Mouse (Mus musculus) liver, embryonic 14.5 days (tissue): ENCODE data around the gene Gm49320. TPM values are rescaled to one million over a fixed set of nuclear protein-coding genes. Genes with fewer than 3 reads are reported as not detected.
A peak's percentile ranks its signal among the peaks of the same experiment; 100 is the strongest.

ENCODE experiments used
- ATAC-seq: fragments of 200-750 bp; cut with Nextera tagmentation; 2 replicates; pipeline ENCODE4 v1.8.0; 2017; ENCODE audit warnings: moderate number of reproducible peaks, mild to moderate bottlenecking, moderate library complexity; ENCODE audit not compliant: insufficient read depth
- DNase-seq, 3 experiments: peaks; one replicate each; pipeline ENCODE4 v3.0.0-alpha.2; 2012 to 2013; ENCODE audit warnings: low read depth in 3 of 3, low spot score in 3 of 3
- H3K27ac ChIP-seq: fragments of 300-500 bp; sonication (generic); 2 replicates; pipeline ENCODE4 v1.5.1; 2014; ENCODE audit warnings: moderate library complexity, mild to moderate bottlenecking, control low read depth, inconsistent platforms
- H3K27me3 ChIP-seq: fragments of 300-500 bp; sonication (generic); 2 replicates; pipeline ENCODE4 v1.6.1; 2014; ENCODE audit warnings: mild to moderate bottlenecking, low read length, moderate library complexity; ENCODE audit not compliant: control insufficient read depth, insufficient read depth
- H3K36me3 ChIP-seq: fragments of 300-500 bp; sonication (generic); replicated peaks from 2 replicates; pipeline ENCODE4 v1.6.1; 2014; ENCODE audit warnings: low read depth; ENCODE audit not compliant: control insufficient read depth, insufficient read depth
- H3K4me1 ChIP-seq, 2 experiments: fragments of 200-500 bp in 1 of 2; fragments of 300-500 bp in 1 of 2; sonication (generic) in 1 of 2; replicated peaks; 2 replicates each; pipeline ENCODE4 v1.6.1; 2012 to 2014; ENCODE audit warnings: antibody characterized with exemption in 1 of 2, inconsistent platforms in 1 of 2, low read length in 1 of 2; ENCODE audit not compliant: control insufficient read depth in 2 of 2, insufficient read depth in 2 of 2
- H3K4me2 ChIP-seq: fragments of 300-500 bp; sonication (generic); 2 replicates; pipeline ENCODE4 v1.6.1; 2014; ENCODE audit warnings: low read depth, mild to moderate bottlenecking, control low read depth, moderate library complexity
- H3K4me3 ChIP-seq, 2 experiments: fragments of 200-500 bp in 1 of 2; fragments of 300-500 bp in 1 of 2; sonication (generic) in 1 of 2; 2 replicates each; pipeline ENCODE4 v1.5.1; 2012 to 2014; ENCODE audit warnings: low read depth in 2 of 2, low read length in 2 of 2, mild to moderate bottlenecking in 2 of 2, control low read depth in 1 of 2, inconsistent platforms in 1 of 2, moderate library complexity in 1 of 2; ENCODE audit not compliant: insufficient read depth in 1 of 2
- H3K9ac ChIP-seq: fragments of 300-500 bp; sonication (generic); replicated peaks from 2 replicates; pipeline ENCODE4 v1.6.1; 2014; ENCODE audit warnings: mild to moderate bottlenecking, control low read depth, moderate library complexity
- H3K9me3 ChIP-seq: fragments of 300-500 bp; sonication (generic); 2 replicates; pipeline ENCODE4 v1.6.1; 2016; ENCODE audit warnings: low read length, mixed read lengths; ENCODE audit not compliant: control insufficient read depth
- CTCF ChIP-seq: IDR thresholded peaks from 2 replicates; pipeline ENCODE4 v1.5.1; 2016; ENCODE audit warnings: antibody characterized with exemption, low read depth, control low read depth
- EP300 ChIP-seq: IDR thresholded peaks from 2 replicates; pipeline ENCODE4 v1.6.1; 2016; ENCODE audit warnings: antibody characterized with exemption, low read depth
- WGBS: fragments of 180-500 bp; shearing (Covaris S2); extraction: QIAGEN DNeasy Blood & Tissue Kit; methylation state at CpG from one replicate; pipeline ENCODE4 v1.1.7; 2014; ENCODE audit not compliant: insufficient replicate concordance; 5-methylcytosine and 5-hydroxymethylcytosine counted together
- polyA plus RNA-seq, 2 experiments: library from polyadenylated mRNA; depleted of rRNA in 1 of 2; stranded (reverse) in 1 of 2; unstranded in 1 of 2; fragments of >200 nt; fragmentation: Nextera tagmentation in 1 of 2; extraction: Ambion mirVana in 1 of 2; gene quantifications; 2 replicates each; pipeline versions ENCODE4 v1.2.1 to v1.2.3; 2012 to 2014

The Gm49320 gene
- polyA plus RNA-seq, 2 experiments, result 0.14 to 0.47 TPM

- H3K4me2 ChIP-seq, result peak overlapping the region; percentile 83
- H3K9ac ChIP-seq, result peak overlapping the region; percentile 76
- 7% methylated on average over 19 of the region's 19 CpGs for WGBS
- TF ChIP-seq EP300, result no peak
- no peak for TF ChIP-seq CTCF
- H3K9me3 ChIP-seq, result no peaks in the 10 kb centered on the region
- H3K4me3 ChIP-seq, result peak overlapping the region; percentile 77 to 81
- H3K27me3 ChIP-seq, result no peaks in the 10 kb centered on the region
- peak; percentile 32 for ATAC-seq
- peaks cover 7% of the 10 kb centered on the region for H3K36me3 ChIP-seq
- no peak for DNase-seq
- peak overlapping the region; percentile 87 for H3K27ac ChIP-seq
- peaks cover 11 to 21% of the 10 kb centered on the region in 2 experiments for H3K4me1 ChIP-seq
Measured at GRCm38 (mm10) chr8:4239193-4239890, 677 bp downstream of the Gm49320 start.

GRCm38 (mm10) chr8:4245061-4245460, 6.4 kb downstream of the Gm49320 start:
- Histone ChIP-seq H3K4me2 (no peak overlapping the region), H3K27me3 (no peaks in the 10 kb centered on the region)
- WGBS, result 84% methylated on average over 5 of the region's 5 CpGs

GRCm38 (mm10) chr8:4245737-4246136, 7.1 kb downstream of the Gm49320 start:
- peaks cover 21% of the 10 kb centered on the region for H3K36me3 ChIP-seq

More at GRCm38 (mm10) chr8:4245061-4245460, 6.4 kb downstream of the Gm49320 start:
- H3K4me3 ChIP-seq, result no peak overlapping the region
- TF ChIP-seq EP300, result no peak
- no peak for TF ChIP-seq CTCF
- H3K36me3 ChIP-seq, result peaks cover 21% of the 10 kb centered on the region
- ATAC-seq (no peak), DNase-seq (no peak)
- H3K27ac ChIP-seq, result no peak overlapping the region
- peaks cover 1 to 3% of the 10 kb centered on the region in 2 experiments; a peak in 3 of 4 replicates for H3K4me1 ChIP-seq
- H3K9ac ChIP-seq, result no peak overlapping the region
- H3K9me3 ChIP-seq, result no peaks in the 10 kb centered on the region

GRCm38 (mm10) chr8:4247241-4247640, 8.6 kb downstream of the Gm49320 start:
- Histone ChIP-seq H3K36me3 (peaks cover 21% of the 10 kb centered on the region), H3K9ac (no peak overlapping the region), H3K4me3 (no peak overlapping the region), H3K4me1 (0 out of 4 replicates have a peak, but pooled peaks cover 0 to under 1% of the 10 kb centered on the region in 2 experiments), H3K4me2 (no peak overlapping the region), H3K9me3 (no peaks in the 10 kb centered on the region), H3K27ac (no peak overlapping the region), H3K27me3 (no peaks in the 10 kb centered on the region)
- ATAC-seq, result 0 out of 2 replicates have a peak, but pooled peaks have one; percentile 11
- 67% methylated on average over 8 of the region's 8 CpGs for WGBS
- TF ChIP-seq EP300, result no peak
- TF ChIP-seq CTCF, result no peak
- no peak for DNase-seq

More at GRCm38 (mm10) chr8:4245737-4246136, 7.1 kb downstream of the Gm49320 start:
- H3K4me2 ChIP-seq, result no peak overlapping the region
- H3K9ac ChIP-seq, result no peak overlapping the region
- no peak overlapping the region for H3K27ac ChIP-seq
- H3K9me3 ChIP-seq, result no peaks in the 10 kb centered on the region
- no peak for DNase-seq
- TF ChIP-seq CTCF, result no peak
- ATAC-seq, result no peak
- H3K27me3 ChIP-seq, result no peaks in the 10 kb centered on the region
- H3K4me1 ChIP-seq, result no peaks in the 10 kb centered on the region; a peak in 1 of 4 replicates
- H3K4me3 ChIP-seq, result no peak overlapping the region
- 86% methylated on average over 13 of the region's 13 CpGs for WGBS

GRCm38 (mm10) chr8:4247951-4248540, 9.4 kb downstream of the Gm49320 start, which contains the start of gene Tgfbr3l:
Tgfbr3l (plus strand) TSS chr8:4248214.
- Histone ChIP-seq H3K27me3 (no peaks in the 10 kb centered on the region), H3K9ac (no peak within 1 kb of the TSS), H3K4me1 (peaks cover 0 to 5% of the 10 kb centered on the region in 2 experiments; a peak in 2 of 4 replicates), H3K4me2 (no peak within 1 kb of the TSS), H3K9me3 (no peaks in the 10 kb centered on the region), H3K27ac (no peak within 1 kb of the TSS), H3K4me3 (no peak within 1 kb of the TSS), H3K36me3 (peaks cover 19% of the 10 kb centered on the region)
- 79% methylated on average over 15 of the region's 15 CpGs for WGBS
- ATAC-seq (no peak), DNase-seq (no peak)
- TF ChIP-seq CTCF (no peak), EP300 (no peak)
